Comparison of ENCODE assay signal across 9 mouse cellular contexts in genomic region chr1:173366701-173367355, GRCm38 (mm10). TPM values are rescaled to one million over a fixed set of nuclear protein-coding genes. Genes with fewer than 3 reads are reported as not detected.
DNase-seq lines count a peak whose midpoint lies in the region; ATAC-seq lines count a peak whose summit lies in the region.
"Had no signal": no experiment of that assay in that cellular context is flagged by ENCODE, and none has a peak within 500 bp of the region (broad histone marks: within the 10 kb centered on the region; RNA-seq: fewer than 3 reads in every experiment).

No protein-coding gene starts in this region.

- peaks cover 52% of the 10 kb centered on the region for H3K27me3 ChIP-seq in heart, embryonic 12.5 days (replicated peaks)
- no peaks in the 10 kb centered on the region for H3K27me3 ChIP-seq in forebrain, embryonic 15.5 days
- peaks cover 2% of the 10 kb centered on the region; the same call in 1 of the 2 replicates for H3K27me3 ChIP-seq in neural tube, embryonic 14.5 days (ENCODE audit: control insufficient read depth, insufficient read depth, low read length)

- H3K4me2 ChIP-seq in heart, embryonic 12.5 days: peak overlapping the region; percentile 77
- H3K4me2 ChIP-seq in forebrain, embryonic 15.5 days (replicated peaks): peak overlapping the region; percentile 81
- peak overlapping the region; percentile 68 for H3K4me2 ChIP-seq in neural tube, embryonic 14.5 days (ENCODE audit: low read depth, low read length)

- no peaks in the 10 kb centered on the region for H3K9me3 ChIP-seq in heart, embryonic 12.5 days (replicated peaks)
- H3K9me3 ChIP-seq in forebrain, embryonic 15.5 days: no peaks in the 10 kb centered on the region
- H3K9me3 ChIP-seq in neural tube, embryonic 14.5 days (ENCODE audit: control insufficient read depth, low read length): no peaks in the 10 kb centered on the region

- ATAC-seq in heart, embryonic 12.5 days (ENCODE audit: insufficient number of reproducible peaks, low FRiP score): peak; percentile 30; the same call in 1 of the 2 replicates
- ATAC-seq in forebrain, embryonic 15.5 days (replicated peaks): peak; percentile 78
- ATAC-seq in neural tube, embryonic 14.5 days (ENCODE audit: low read depth): peak; percentile 64

- H3K4me3 ChIP-seq in heart, embryonic 12.5 days: peak overlapping the region; percentile 49
- peak overlapping the region; percentile 77 for H3K4me3 ChIP-seq in forebrain, embryonic 15.5 days
- H3K4me3 ChIP-seq in neural tube, embryonic 14.5 days (ENCODE audit: low read depth, low read length): peak overlapping the region; percentile 92

- intact Hi-C loops in heart, postnatal 14 days (cut with DNase I): no loop called here
- intact Hi-C loops in left cerebral cortex, postnatal 25 days (cut with DNase I): loop anchor here (1.0 kb wide), 1 partner anchor 12 kb away; no protein-coding TSS in a partner anchor

- no peak for DNase-seq in heart, postnatal 14 days
- peak; percentile 84 for DNase-seq in brain, adult 2 months (ENCODE audit: low read depth, low spot score)
- peak; percentile 63 to 83 for DNase-seq in left cerebral cortex, postnatal 25 days (ENCODE audit: low spot score in 2 of 2)
- DNase-seq in yolk sac, embryonic 10.5 days (ENCODE audit: low spot score): no peak
- no peak for DNase-seq in T-cell, adult 2 months (ENCODE audit: low spot score)

- no peaks in the 10 kb centered on the region for H3K36me3 ChIP-seq in heart, embryonic 12.5 days
- H3K36me3 ChIP-seq in forebrain, embryonic 15.5 days: no peaks in the 10 kb centered on the region
- no peaks in the 10 kb centered on the region for H3K36me3 ChIP-seq in neural tube, embryonic 14.5 days (ENCODE audit: control insufficient read depth, insufficient read depth, low read length)

- under 1% methylated on average over 31 of the region's 31 CpGs for WGBS in heart, embryonic 12.5 days
- WGBS in forebrain, embryonic 15.5 days: under 1% methylated on average over 31 of the region's 31 CpGs
- WGBS in neural tube, embryonic 14.5 days: under 1% methylated on average over 30 of the region's 31 CpGs

- H3K9ac ChIP-seq in heart, embryonic 12.5 days: peak overlapping the region; percentile 11; the same call in 1 of the 2 replicates
- peak overlapping the region; percentile 91 for H3K9ac ChIP-seq in forebrain, embryonic 15.5 days (replicated peaks)
- H3K9ac ChIP-seq in neural tube, embryonic 14.5 days (replicated peaks; ENCODE audit: low read depth, low read length): peak overlapping the region; percentile 94

- H3K27ac ChIP-seq in heart, embryonic 12.5 days (ENCODE audit: poor library complexity, severe bottlenecking): no peak overlapping the region
- peak overlapping the region; percentile 88 for H3K27ac ChIP-seq in forebrain, embryonic 15.5 days (replicated peaks)
- H3K27ac ChIP-seq in neural tube, embryonic 14.5 days (ENCODE audit: low read depth, low read length): peak overlapping the region; percentile 88

- peaks cover 22% of the 10 kb centered on the region for H3K4me1 ChIP-seq in heart, embryonic 12.5 days (replicated peaks)
- peaks cover 30% of the 10 kb centered on the region for H3K4me1 ChIP-seq in forebrain, embryonic 15.5 days
- peaks cover 13% of the 10 kb centered on the region; the same call in 1 of the 2 replicates for H3K4me1 ChIP-seq in neural tube, embryonic 14.5 days (ENCODE audit: control insufficient read depth, insufficient read depth, low read length)

RNA-seq across cellular contexts. Expression of gene Cadm3, which starts 0.7 kb away (rescaled TPM):
- 0.57 TPM in 2 replicates for polyA plus RNA-seq in heart, embryonic 12.5 days (2016; fragmentation: Nextera tagmentation; extraction: Ambion mirVana)
- 1 to 10 TPM; 3.1 to 3.2 TPM for total RNA-seq in heart, postnatal 14 days (2021)
- 38.1 and 39.7 TPM in 2 replicates for polyA plus RNA-seq in forebrain, embryonic 15.5 days (2015; fragmentation: Nextera tagmentation; extraction: Ambion mirVana)
- 100 to 1,000 TPM; 428 to 459 TPM for total RNA-seq in left cerebral cortex, postnatal 25 days (2021)
- 151 and 174 TPM in 2 replicates for polyA plus RNA-seq in neural tube, embryonic 14.5 days (2014; fragmentation: Nextera tagmentation; extraction: Ambion mirVana)
- total RNA-seq: CH12.LX had no signal

RNA-seq across cellular contexts. Expression of gene Aim2, which starts 16.1 kb away (rescaled TPM):
- 2.4 and 3.0 TPM in 2 replicates for polyA plus RNA-seq in heart, embryonic 12.5 days (2016; fragmentation: Nextera tagmentation; extraction: Ambion mirVana)
- total RNA-seq in heart, postnatal 14 days (2021): 1 to 10 TPM in 1 of 2 experiments, under 1 TPM in 1; 0.91 to 1.2 TPM
- 3.5 and 4.3 TPM in 2 replicates for polyA plus RNA-seq in forebrain, embryonic 15.5 days (2015; fragmentation: Nextera tagmentation; extraction: Ambion mirVana)
- 1 to 10 TPM; 1.6 to 2.5 TPM for total RNA-seq in left cerebral cortex, postnatal 25 days (2021)
- polyA plus RNA-seq in neural tube, embryonic 14.5 days (2014; fragmentation: Nextera tagmentation; extraction: Ambion mirVana): 1.1 and 2.7 TPM in 2 replicates

RNA-seq across cellular contexts. Expression of gene Ackr1, which starts 33.3 kb away (rescaled TPM):
- polyA plus RNA-seq in heart, embryonic 12.5 days (2016; fragmentation: Nextera tagmentation; extraction: Ambion mirVana): 3.9 and 4.5 TPM in 2 replicates
- 1 to 10 TPM in 1 of 2 experiments, under 1 TPM in 1; 0.83 to 1.3 TPM for total RNA-seq in heart, postnatal 14 days (2021)
- 10.7 and 11.6 TPM in 2 replicates for polyA plus RNA-seq in forebrain, embryonic 15.5 days (2015; fragmentation: Nextera tagmentation; extraction: Ambion mirVana)
- 100 to 1,000 TPM in 1 of 2 experiments, 10 to 100 TPM in 1; 89.1 to 100 TPM for total RNA-seq in left cerebral cortex, postnatal 25 days (2021)
- polyA plus RNA-seq in neural tube, embryonic 14.5 days (2014; fragmentation: Nextera tagmentation; extraction: Ambion mirVana): 34.4 and 35.6 TPM in 2 replicates
- total RNA-seq: CH12.LX had no signal

Comparison
In these comparisons a context has a peak if more than half of its experiments do, and no peak if none do; other contexts are left out.
1. H3K9ac ChIP-seq: peak in every context shown above with its lines; median percentile 94 in neural tube, embryonic 14.5 days; 91 in forebrain, embryonic 15.5 days; 11 in heart, embryonic 12.5 days.
2. DNase-seq: peak in brain, adult 2 months (single experiment) and left cerebral cortex, postnatal 25 days (2 of 2); none in heart, postnatal 14 days (0 of 2), yolk sac, embryonic 10.5 days (single experiment) and T-cell, adult 2 months (single experiment).
3. RNA of gene Cadm3, which starts 0.7 kb away (polyA plus RNA-seq): 151 to 174 TPM in neural tube, embryonic 14.5 days and 38.1 to 39.7 TPM in forebrain, embryonic 15.5 days; 0.57 TPM in heart, embryonic 12.5 days; every median in the first group is over 10 times any median in the second.
4. Peak in every context shown above with its lines, with median percentiles within 50 percentile points of each other: ATAC-seq, H3K4me2 ChIP-seq and H3K4me3 ChIP-seq.